Mouse (Mus musculus): ENCODE results near the gene Immp2l.
"Not testable (repeated sequence)": the region's sequence is repeated elsewhere in the genome, so short reads cannot be mapped to it uniquely, and the experiment has no call there.

Immp2l gene

GRCm38 (mm10) chr12:41724585-41724984, 700.7 kb downstream of the Immp2l start:
- DNase-seq = no peak

GRCm38 (mm10) chr12:41726720-41727119, 702.8 kb downstream of the Immp2l start:
- no peak for DNase-seq

- DNase-seq = peak; percentile 2 to 4
These were observed 703.3 kb downstream of the Immp2l start for GRCm38 (mm10) chr12:41727221-41727620.

- no peak for DNase-seq
These were observed 704.0 kb downstream of the Immp2l start for GRCm38 (mm10) chr12:41727764-41728338.

- DNase-seq = no peak
These were observed 704.6 kb downstream of the Immp2l start for GRCm38 (mm10) chr12:41728467-41728866.

- DNase-seq = no peak
These were observed 705.9 kb downstream of the Immp2l start for GRCm38 (mm10) chr12:41729780-41730179.

- DNase-seq = no peak
These were observed 709.3 kb downstream of the Immp2l start for GRCm38 (mm10) chr12:41733168-41733567.

- no peak for DNase-seq
These were observed 719.0 kb downstream of the Immp2l start for GRCm38 (mm10) chr12:41742887-41743286.

GRCm38 (mm10) chr12:41763396-41763795, 739.5 kb downstream of the Immp2l start:
- no peak for DNase-seq

- DNase-seq = no peak
These were observed 750.1 kb downstream of the Immp2l start for GRCm38 (mm10) chr12:41773961-41774360.

- DNase-seq = peak in 1 of 2 experiments; percentile 1
These were observed 750.9 kb downstream of the Immp2l start for GRCm38 (mm10) chr12:41774623-41775323.

- not testable (repeated sequence) for DNase-seq
These were observed 753.9 kb downstream of the Immp2l start for GRCm38 (mm10) chr12:41777762-41778161.

GRCm38 (mm10) chr12:41793681-41794080, 769.8 kb downstream of the Immp2l start:
- DNase-seq = not testable (repeated sequence)

GRCm38 (mm10) chr12:41829517-41829916, 805.6 kb downstream of the Immp2l start:
- DNase-seq = no peak

GRCm38 (mm10) chr12:41831731-41832130, 807.8 kb downstream of the Immp2l start:
- DNase-seq = no peak

- DNase-seq = no peak
These were observed 810.8 kb downstream of the Immp2l start for GRCm38 (mm10) chr12:41834646-41835045.

GRCm38 (mm10) chr12:41838334-41838847, 814.5 kb downstream of the Immp2l start:
- no peak for DNase-seq

- no peak for DNase-seq
These were observed 815.4 kb downstream of the Immp2l start for GRCm38 (mm10) chr12:41839241-41839640.

GRCm38 (mm10) chr12:41842694-41843329, 818.9 kb downstream of the Immp2l start:
- DNase-seq = no peak

- DNase-seq = no peak
These were observed 828.1 kb downstream of the Immp2l start for GRCm38 (mm10) chr12:41851896-41852470.

- DNase-seq = not testable (repeated sequence)
These were observed 835.8 kb downstream of the Immp2l start for GRCm38 (mm10) chr12:41859652-41860051.

- no peak for DNase-seq
These were observed 844.4 kb downstream of the Immp2l start for GRCm38 (mm10) chr12:41868317-41868716.

GRCm38 (mm10) chr12:41874015-41874414, 850.1 kb downstream of the Immp2l start:
- DNase-seq = no peak

Data from kidney, postnatal 4 days (tissue).